Mouse (Mus musculus) adipose tissue, adult 10 weeks (tissue): Measurements from ENCODE around the gene Hip1r. TPM values are rescaled to one million over a fixed set of nuclear protein-coding genes. Genes with fewer than 3 reads are reported as not detected.

ENCODE experiments used
- polyA plus RNA-seq: library from polyadenylated mRNA; stranded (reverse); fragments of 350-450 nt; fragmentation: Illumina TruSeq; extraction: RNeasy Lipid Tissue Mini Kit (QIAGEN cat#74804); gene quantifications from one replicate; pipeline ENCODE4 v1.2.3, GENCODE M21; 2014; ENCODE audit warnings: low read depth, low replicate concordance

Gene Hip1r
- polyA plus RNA-seq, result 79.1 TPM

GRCm38 (mm10) chr5:123973299-123974178 lies at the start of gene Hip1r:
Gene Hip1r, plus strand, starts transcription at chr5:123973628.

GRCm38 (mm10) chr5:123927118-123927517 lies 46.3 kb upstream of the Hip1r start, which contains the start of gene Gm43518:
Gene Gm43518, plus strand, starts transcription at chr5:123927418.

GRCm38 (mm10) chr5:123930508-123930989 lies 42.9 kb upstream of the Hip1r start, which contains the start of gene Ccdc62:
Gene Ccdc62, plus strand, starts transcription at chr5:123930679.

GRCm38 (mm10) chr5:124032001-124032508 lies 58.6 kb downstream of the Hip1r start, which contains the start of gene Vps37b:
Gene Vps37b, minus strand, starts transcription at chr5:124032270.

Other genes with a start within 250 kb of the Hip1r start
- gene Rsrc2, start 224.2 kb upstream of the Hip1r start, polyA plus RNA-seq, result 71.0 TPM
- gene Kntc1, start 223.9 kb upstream of the Hip1r start, polyA plus RNA-seq, result 2.1 TPM
- 8.4 TPM for gene Hcar2, start 108.1 kb upstream of the Hip1r start, polyA plus RNA-seq
- gene Hcar1, start 93.6 kb upstream of the Hip1r start, polyA plus RNA-seq, result 29.5 TPM
- 59.7 TPM for gene Denr, start 66.5 kb upstream of the Hip1r start, polyA plus RNA-seq
- 1.4 TPM for gene Gm43518, start 46.2 kb upstream of the Hip1r start, polyA plus RNA-seq
- gene Ccdc62, start 42.9 kb upstream of the Hip1r start, polyA plus RNA-seq, result 16.7 TPM
- gene Vps37b, start 58.6 kb downstream of the Hip1r start, polyA plus RNA-seq, result 35.3 TPM
- gene Abcb9, start 122.2 kb downstream of the Hip1r start, polyA plus RNA-seq, result 27.6 TPM
- 32.1 TPM for gene Ogfod2, start 138.7 kb downstream of the Hip1r start, polyA plus RNA-seq
- gene Arl6ip4, start 142.5 kb downstream of the Hip1r start, polyA plus RNA-seq, result 51.2 TPM